Mouse (Mus musculus) ovary, postnatal 14 days (tissue): Measurements from ENCODE around the gene Smarcal1.

Source experiments
- DNase-seq: peaks from one replicate; pipeline ENCODE4 v3.0.0; 2022; ENCODE audit warnings: low spot score

Smarcal1 gene

DNA sequence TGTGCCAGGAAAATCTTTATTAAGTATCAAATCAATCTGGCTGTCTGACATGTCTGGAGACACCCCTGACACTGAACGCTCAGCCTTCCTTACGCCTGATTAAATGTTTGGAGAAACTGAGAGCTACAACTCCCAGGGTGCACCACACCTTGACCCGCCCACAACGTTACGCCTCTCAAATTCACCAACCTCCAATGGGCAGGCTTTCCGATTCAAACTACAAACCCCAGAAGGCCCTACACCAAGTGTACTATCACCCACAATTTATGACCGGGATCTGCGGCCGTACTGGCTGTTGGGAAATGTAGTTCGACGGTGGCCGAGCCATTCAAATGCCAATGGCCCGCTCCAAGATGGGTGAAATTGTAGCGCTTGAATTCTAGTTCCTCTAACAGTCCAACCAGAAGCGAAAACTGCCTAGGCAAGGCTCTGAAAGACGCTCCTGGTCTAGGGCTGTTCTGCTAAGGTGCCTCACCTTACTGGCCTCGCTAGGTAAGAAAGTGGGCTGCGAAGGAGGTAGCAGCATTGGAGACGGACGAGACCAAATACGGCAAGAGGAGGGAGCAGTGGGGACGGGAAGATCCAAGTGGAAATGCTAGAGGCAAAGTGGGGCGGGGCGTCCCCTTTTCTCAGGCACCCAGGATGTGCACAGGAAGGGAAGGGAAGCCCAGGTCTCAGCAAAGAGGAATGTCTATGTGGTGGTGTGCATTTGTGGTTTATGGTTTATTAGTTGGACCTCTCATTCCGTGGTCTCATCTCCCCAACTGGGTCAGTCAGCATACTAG lies at the start of gene Smarcal1:
Gene Smarcal1 (plus strand): TSS at position 305 of the 785 bp plus-strand sequence.
- peak; percentile 83 for DNase-seq

DNA sequence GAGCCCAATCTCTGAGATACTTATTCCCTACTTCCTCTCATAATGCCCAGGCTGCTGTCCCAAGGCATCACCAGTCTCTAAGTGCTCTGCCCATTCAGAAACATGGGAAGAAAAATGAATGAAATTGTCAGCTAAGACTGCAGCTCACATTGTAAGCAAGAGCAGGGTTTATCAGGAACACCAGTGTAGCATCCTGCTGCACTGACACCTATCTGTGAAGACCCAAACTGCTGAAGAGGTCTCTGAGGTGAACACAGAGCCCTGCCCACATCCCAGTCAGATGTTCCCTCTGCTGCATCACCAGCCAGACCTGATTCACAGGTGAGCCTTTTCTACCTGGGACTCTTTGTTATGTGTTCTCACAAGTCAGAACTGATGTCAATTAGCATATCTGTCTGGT lies 49.6 kb upstream of the Smarcal1 start:
- DNase-seq: no peak

DNA sequence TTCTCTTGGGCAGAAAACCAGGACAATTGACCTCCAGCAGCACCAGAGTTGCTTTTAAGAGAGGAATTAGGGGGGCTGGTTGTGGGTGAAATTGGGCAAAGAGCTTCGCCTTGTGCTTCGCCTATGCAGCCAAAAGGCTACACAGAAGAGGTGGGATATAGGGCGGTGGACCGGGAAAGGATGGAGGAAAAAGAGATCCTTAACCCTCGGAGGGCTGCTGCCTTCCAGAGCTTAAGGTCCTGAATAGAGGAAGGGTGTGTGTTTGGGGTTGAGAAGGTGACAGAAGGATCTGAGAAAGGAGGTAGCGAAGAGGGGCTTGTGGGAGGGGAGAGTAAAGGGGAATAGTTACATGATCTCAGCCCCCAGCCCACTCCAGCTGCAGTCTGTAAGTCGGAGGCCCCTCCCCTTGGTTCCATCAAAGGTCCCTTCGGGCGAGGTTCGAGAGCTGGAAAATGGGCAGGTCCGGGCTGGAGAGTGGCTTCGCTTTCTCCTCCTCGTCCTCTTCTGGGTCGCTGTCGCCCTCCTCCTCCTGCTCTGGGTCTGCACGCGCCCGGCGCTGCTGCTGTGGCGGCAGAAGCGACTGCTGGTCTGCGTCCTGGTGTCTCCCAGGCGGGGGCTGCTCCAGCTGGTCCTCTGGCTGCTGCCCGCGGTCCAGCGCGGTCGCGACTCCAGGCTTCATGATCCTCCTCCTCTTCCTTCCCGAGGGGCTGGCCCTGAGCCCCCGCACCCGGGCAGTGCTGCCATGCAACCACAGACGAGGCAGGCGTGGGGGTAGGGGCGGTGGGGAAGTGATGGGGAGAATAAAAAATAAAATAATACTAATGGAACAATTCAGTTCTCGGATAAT lies 47.1 kb upstream of the Smarcal1 start:
- DNase-seq: no peak

DNA sequence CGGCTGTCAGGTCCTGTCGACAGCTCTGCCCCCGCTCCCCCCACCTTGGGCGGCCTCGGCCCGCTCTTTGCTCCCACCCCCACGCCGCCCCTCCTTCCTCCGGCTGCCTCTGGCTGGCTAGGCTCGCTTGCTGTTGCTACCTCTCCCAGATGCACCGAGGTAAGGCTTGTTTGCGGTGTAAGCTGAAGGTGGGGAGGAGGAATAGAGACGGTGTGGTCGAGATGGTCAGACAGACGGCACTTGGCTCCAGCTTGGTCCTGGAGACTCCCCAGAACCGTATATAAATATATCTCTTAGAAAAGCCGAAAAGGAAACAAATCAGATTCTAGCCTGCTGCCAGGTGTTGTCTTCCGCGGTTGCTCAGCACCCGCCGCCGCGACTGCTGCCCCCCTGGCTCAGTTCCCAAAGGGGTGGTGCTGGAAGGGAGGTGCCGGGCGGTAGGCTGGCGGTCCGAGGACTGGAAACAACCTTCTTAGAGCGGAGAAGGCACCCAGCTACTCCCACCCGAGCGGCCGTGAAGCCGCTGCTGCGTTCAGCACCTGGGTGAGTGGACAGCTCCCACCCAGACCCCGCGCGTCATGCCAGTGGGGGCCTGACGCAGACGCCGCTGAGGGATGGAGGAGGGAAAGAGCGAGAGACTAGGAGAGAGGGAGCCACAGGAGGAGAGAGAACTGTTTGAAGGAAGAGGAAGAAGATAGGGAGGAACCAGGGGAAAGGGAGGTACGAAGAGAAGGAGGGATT lies 46.3 kb upstream of the Smarcal1 start, which contains the start of gene March4:
Gene March4 (minus strand): TSS at position 320 of the 741 bp plus-strand sequence.
- DNase-seq: peak; percentile 72

DNA sequence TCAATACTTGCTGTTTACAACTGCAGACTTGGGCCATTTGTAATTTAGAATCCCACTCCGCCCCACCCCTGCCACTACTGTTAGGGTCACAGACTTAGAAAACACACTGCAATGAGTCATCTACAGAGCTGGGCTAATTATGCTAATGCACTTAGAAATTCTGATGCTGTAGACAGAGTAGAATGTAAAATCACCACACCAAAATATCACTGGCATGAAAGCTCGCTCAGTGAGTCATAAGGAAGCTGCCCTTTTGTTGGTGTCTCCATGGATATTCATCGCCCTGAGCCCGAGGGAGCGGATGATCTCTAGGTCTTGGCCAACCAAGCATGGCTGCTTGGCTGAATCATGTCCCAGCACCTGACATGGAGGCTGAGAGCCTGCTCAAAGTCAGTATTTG lies 44.8 kb upstream of the Smarcal1 start:
- DNase-seq: no peak

DNA sequence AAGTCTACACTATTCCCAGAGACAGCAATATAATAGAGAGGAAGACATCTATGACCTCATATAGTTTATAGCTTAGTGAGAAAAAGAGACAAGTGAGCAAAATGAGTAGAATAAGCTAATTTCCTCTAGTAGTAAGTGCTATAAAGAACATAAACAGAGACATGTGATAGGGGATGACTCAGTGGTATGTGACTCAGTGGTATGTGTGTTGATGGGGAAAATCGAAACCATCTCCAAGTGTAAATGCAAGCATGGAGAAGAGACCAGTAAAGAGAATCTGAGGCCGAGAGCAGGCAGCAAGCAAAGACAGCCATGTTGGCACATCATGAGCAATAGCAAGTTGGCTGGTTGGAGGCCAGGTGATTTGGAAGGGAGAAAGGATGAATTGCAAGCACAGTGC lies 32.7 kb upstream of the Smarcal1 start:
- DNase-seq: no peak

DNA sequence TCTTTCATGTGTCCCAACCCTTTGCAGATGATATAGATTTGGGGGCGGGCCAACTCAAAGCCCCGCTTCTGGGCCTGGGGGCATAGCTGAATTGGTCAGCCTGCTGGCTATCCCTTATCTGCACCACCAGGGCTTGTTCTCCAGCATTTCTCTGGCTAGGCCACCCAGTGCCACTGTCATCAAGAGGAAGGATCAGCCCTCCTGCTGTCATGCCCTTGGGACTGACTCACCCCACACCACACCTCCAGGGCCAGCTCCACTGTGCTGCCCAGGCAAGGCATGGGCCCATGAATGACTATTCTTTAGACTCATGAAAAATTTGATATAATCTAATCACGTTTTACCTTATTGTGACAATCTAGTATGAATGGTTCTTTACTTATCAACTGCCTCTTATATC lies 26.6 kb upstream of the Smarcal1 start:
- DNase-seq: no peak

DNA sequence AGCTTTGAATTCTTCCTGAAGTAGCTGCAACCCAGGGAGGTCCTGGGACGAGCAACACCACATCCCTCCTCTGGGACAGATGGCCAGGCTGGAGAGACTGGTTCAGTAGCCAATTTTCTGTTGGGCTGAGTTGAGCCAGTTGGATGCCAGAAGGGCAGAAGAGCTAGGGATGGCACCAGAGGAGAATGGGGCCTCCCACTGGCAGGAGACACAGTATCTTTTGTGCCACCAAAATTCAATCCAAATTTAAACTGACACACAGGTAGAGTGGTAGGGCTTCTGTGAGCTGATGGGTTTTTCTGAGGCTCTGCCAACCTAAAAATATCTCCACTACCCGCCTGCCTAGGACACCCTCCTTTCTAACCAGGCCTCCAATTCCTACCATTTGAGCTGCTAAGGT lies 24.4 kb upstream of the Smarcal1 start:
- no peak for DNase-seq

DNA sequence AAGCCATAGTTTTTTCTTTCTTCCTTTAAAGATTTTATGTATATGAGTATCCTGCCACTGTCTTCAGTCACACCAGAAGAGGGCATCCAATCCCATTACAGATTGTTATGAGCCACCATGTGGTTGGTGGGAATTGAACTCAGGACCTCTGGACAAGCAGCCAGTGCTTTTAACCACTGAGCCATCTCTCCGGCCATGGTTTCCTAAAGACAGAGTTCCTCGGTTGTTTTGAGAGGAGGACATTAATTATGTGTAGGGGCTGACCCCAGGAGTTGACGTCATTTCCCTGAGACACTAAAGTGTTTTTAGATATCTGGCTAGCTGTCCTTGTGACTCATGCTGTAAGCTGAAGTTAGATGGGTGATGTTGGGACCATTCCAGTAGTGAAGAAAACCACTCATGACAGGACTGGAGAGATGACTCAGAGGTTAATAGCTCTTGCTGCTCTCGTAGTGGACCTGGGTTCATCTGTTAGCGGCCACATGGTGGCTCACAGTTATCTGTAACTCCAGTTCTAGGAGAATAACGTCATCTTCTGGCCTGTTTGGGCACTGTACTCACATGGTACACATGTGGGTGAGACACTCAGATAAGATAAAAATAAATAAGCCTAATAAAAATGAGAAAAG lies 18.6 kb upstream of the Smarcal1 start:
- DNase-seq: no peak

DNA sequence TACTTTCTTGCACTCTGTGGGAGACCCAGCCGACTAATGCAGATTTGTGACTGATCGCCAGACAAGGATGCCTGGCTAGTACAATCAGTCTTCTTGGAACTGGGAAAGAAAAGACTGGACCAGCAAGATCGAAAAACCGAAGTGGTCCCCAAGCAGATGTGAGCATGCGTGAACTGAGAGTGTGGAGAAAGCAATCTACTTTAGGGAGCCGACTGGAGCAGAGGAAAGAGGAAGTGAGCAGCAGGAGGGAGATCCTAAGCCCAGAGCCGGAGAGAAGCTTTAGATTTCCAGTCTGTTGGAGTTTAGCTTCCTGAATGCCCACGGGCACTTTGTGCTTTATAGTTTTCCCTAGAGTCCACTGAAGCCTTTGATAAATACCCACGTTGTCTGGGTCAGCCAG lies 16.0 kb upstream of the Smarcal1 start:
- no peak for DNase-seq

DNA sequence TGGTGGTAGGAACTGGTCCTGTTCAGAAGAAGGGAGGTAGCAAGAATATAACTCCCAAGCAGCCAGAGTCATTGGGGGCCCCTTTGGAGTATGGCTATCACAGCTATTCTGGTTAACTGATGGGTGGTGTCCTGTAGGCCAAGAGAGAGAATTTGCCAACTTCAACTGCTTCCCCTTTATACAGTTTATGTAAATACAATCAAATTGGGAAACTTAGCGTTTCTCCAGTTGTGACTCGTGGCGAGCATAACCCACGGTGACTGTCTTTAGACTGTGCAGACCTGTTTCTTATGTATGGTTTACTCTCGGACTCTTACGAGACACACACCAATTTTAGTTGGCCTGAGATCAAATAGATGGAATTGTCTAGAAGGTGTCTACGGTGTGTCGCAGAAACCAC lies 14.3 kb upstream of the Smarcal1 start:
- no peak for DNase-seq

DNA sequence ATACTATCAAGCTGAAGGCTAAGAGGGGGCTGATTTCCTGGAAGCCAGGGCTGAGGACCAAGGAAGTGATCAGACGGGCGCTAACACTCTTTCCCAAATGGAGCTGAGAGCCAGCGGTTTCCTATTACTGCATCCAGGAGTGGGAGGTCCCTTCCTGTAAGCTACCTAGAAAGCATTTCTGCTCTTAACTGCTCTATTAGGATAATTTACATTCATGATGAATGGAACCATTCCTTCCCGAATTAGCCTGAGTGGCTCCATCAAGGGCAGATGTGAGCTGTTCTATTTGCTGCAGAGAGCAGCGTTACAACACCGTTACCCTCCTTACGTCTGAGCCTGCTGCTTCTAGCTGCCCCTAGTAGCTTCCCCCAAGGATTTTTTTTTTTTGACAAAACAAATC lies 9.0 kb upstream of the Smarcal1 start:
- DNase-seq: no peak

DNA sequence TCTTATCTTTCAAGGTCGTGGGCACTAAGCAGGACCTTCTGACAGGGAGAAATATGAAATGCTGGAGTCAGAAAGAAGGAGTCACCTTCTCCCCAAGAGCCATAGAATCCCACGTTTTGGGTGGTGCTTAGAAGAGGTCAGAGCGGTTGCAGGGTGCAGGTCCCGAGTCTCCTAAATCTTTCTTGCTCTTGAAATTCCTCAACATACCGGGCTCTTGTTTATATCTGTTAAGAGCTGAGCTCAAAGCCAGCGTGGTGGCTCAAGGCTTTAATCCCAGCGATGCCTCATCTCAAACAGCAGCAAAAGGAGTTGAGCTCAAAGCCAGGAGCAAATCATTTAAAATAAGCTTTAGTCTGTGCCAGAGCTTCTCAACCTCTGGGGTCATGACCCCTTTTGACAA lies 8.4 kb upstream of the Smarcal1 start:
- DNase-seq: no peak

DNA sequence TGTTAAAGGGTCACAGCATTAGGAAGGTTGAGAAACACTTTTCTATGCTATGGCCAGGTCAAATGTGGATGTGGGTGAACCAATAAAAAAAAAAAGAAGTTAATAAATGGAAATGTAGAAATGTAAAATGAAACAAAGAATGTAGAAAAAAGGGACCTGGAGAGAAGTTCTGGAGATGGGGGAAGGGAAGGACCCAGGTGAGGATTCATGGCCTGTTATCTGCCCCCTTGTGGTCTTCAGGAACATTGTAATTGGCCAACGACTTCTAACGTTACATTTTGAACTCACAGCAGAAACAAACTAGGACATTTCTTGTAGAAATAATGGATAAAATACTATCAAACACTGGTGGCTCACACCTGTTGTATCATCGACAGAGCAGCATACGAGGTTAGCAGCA lies 7.9 kb upstream of the Smarcal1 start:
- DNase-seq: no peak

DNA sequence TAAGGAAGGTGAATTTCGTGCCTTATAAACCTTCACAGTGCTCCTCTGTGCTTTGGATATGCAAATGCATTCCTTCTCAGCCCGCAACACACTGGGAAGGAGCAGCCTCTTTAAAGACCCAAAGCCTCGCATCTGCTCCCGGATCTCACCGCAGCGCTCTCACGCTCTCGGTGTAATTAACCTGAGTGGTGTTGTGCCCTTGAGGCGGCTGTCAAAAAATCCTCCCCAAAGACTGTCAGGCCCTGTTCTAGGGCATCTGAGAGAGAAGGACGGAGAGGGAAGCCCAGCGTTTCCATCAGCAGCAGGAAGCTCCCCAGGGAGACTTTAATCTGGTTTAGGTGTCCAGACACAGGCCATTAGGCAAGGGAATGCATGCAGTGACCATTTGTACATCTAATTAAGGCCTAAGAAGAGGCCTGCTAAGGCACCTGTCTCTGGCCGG lies 5.5 kb upstream of the Smarcal1 start:
- no peak for DNase-seq

DNA sequence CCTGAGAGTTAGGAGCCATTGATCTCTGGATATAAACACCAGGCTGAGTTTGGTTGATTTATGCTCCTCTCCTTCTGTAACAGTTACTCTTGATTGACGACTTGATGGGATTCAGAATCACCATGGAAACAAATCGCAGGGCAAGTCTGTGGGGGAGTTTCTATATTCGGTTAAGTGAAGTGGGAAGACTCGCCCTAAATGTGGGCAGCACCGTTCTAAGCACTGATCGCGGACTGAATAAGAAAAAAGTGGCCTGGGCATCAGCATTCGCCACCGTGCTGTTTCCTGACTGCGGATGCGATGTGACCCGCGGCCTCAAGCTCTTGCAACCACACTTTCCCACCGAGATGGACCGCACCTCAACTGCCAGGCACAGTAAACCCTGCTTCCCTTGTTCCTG lies 4.7 kb upstream of the Smarcal1 start:
- DNase-seq: no peak

DNA sequence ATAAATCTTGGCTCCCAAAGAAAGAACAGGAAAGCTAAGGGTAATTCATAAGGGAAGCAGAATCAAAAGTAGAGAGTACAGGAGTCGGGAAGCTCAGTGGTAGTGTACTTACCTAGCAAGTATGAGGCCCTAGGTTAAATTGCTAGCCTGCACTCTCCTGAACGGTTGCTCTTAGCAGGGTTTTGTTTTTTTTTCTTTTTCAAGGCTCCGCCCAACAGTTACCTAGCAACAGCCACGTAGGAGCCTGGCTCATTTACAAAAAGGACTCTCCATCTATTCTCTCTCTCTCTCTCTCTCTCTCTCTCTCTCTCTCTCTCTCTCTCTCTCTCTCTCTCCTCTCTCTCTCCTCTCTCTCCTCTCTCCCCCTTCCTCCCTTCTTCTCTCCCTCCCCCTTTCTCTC lies 4.2 kb upstream of the Smarcal1 start:
- no peak for DNase-seq

DNA sequence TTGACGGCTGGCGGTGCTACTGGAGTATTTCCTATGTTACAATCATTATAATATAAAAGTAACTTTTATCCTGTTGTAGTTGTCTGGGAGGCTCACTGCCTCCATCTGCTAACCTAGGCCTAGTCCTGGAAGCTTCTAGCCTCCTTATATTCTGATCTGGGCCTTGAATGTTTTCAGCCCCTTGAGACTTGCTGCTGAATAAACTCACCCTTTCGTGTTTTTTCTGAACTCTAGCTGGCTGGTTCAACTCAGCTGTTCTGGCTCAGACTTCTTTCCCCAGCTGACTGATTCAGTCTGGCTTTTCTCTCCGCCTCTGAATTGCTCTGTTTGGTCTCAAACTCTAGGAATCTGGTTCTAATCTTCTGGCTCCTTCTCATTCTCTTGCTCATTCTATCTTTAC lies 855 bp downstream of the Smarcal1 start:
- DNase-seq: no peak

DNA sequence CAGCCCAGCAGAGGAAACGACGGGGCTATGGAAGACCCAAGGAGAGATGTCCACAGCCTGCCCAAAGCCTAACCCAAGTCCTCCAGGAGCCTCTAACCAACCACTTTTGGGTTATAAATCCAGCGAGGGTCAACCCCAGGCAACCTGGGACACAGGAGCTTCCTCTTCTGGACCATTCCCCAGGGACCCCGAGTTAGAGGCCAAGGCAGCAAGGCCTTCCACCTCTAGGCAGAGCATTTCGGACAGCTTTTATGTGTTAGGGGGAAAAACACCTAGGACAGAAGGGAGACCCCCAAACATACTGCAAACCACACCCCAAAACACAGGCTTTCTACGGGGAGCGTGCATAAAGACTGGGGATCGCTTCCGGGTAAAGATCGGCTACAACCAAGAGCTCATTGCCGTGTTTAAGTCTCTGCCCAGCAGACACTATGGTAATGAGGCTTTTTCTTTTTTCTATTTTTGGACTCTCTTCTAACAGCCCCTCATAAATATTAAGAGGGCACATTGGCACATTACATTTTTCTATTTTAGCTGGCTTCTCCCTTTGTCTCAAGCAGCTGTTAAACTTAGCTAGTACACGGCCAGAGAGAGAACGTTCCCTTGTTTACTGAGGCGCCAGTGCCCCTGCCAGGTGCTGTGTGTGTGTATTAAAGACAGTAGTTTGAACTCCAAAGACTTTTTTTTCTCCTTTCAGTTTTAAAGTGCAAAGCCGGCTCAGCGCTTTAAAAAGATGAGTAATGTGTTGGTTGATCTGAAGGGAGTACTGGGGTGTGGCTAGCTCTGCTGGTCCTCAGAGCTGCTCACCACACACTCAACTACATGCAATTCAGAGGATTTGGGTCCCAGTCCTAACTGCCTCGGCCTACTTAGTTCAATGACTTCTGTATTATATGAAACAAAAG lies 3.2 kb downstream of the Smarcal1 start:
- no peak for DNase-seq

DNA sequence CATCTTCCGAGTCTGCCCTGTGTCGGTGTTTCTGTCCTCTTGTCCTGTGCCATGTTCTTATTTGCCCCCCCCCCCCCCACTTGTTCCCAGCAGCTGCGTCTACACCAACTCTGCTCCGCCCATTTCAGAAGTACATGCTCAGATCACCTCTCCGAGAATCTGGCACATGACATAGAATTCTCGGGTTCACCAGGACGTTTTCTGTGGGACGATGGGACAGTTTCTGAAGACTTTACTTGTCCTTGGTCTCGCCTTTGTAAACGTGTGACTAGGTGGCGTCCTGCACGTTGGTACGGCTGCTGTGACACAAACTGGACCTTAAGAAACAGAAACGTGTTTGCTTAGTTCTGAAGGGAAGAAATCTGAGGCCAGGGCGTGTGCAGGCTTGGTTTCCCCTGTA lies 4.5 kb downstream of the Smarcal1 start:
- no peak for DNase-seq

DNA sequence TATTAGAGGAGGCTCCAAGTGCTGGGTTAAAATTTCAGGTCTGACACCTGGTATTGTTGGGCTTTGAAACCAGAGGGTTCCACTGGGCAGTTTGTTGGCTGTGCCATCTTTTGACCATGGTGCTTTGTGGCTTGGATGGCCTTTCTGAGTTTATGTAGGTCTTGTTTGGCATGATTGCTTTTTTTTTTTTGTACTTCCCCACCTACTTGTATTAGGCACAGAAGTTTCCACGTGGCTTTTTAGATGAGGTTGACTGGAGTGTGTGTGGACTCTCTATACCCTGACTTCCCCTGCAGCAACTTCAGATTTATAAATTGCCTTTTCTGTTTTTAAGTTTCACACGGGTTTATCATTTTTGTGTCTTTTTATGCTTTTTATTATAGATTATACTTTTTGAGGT lies 5.7 kb downstream of the Smarcal1 start:
- DNase-seq: no peak
